Mouse (Mus musculus): Measurements from ENCODE around the gene Tnrc6c. TPM values are rescaled to one million over a fixed set of nuclear protein-coding genes. Genes with fewer than 3 reads are reported as not detected.

Gene Tnrc6c
- polyA plus RNA-seq, 1 experiment = 19.5 TPM

- Histone ChIP-seq H3K27ac (ENCODE audit: control insufficient read depth, insufficient read depth, low read depth, low read length, poor library complexity) (no peak overlapping the region), H3K4me1 (ENCODE audit: control insufficient read depth, insufficient read depth, low read length) (peaks cover 2% of the 10 kb centered on the region; the same call in 1 of the 2 replicates), H3K4me3 (replicated peaks; ENCODE audit: control insufficient read depth, low read depth, low read length) (no peak overlapping the region)
- TF ChIP-seq POLR2A (IDR thresholded peaks at IDR 0.05; ENCODE audit: borderline replicate concordance, control insufficient read depth, low read depth, low read length) = no peak
- no peak for TF ChIP-seq CTCF (IDR thresholded peaks at IDR 0.05; ENCODE audit: control insufficient read depth, insufficient read depth, low read length)
- WGBS = 64% methylated on average over 5 of the region's 5 CpGs
These were observed 13.7 kb downstream of the Tnrc6c start for GRCm38 (mm10) chr11:117667825-117668224.

GRCm38 (mm10) chr11:117671626-117672025, 17.5 kb downstream of the Tnrc6c start:
- H3K4me3 ChIP-seq (replicated peaks; ENCODE audit: control insufficient read depth, low read depth, low read length) = no peak overlapping the region
- H3K27ac ChIP-seq (ENCODE audit: control insufficient read depth, insufficient read depth, low read depth, low read length, poor library complexity) = no peak overlapping the region
- TF ChIP-seq POLR2A (IDR thresholded peaks at IDR 0.05; ENCODE audit: borderline replicate concordance, control insufficient read depth, low read depth, low read length) = no peak
- TF ChIP-seq CTCF (IDR thresholded peaks at IDR 0.05; ENCODE audit: control insufficient read depth, insufficient read depth, low read length) = no peak
- 37% methylated on average over 5 of the region's 5 CpGs for WGBS
- H3K4me1 ChIP-seq (ENCODE audit: control insufficient read depth, insufficient read depth, low read length) = peaks cover 2% of the 10 kb centered on the region; the same call in 1 of the 2 replicates

GRCm38 (mm10) chr11:117674531-117674930, 20.4 kb downstream of the Tnrc6c start:
- no peak overlapping the region for H3K4me3 ChIP-seq (replicated peaks; ENCODE audit: control insufficient read depth, low read depth, low read length)
- 97% methylated on average over 1 of the region's 1 CpGs for WGBS
- peaks cover 2% of the 10 kb centered on the region; the same call in 1 of the 2 replicates for H3K4me1 ChIP-seq (ENCODE audit: control insufficient read depth, insufficient read depth, low read length)
- TF ChIP-seq POLR2A (IDR thresholded peaks at IDR 0.05; ENCODE audit: borderline replicate concordance, control insufficient read depth, low read depth, low read length) = no peak
- TF ChIP-seq CTCF (IDR thresholded peaks at IDR 0.05; ENCODE audit: control insufficient read depth, insufficient read depth, low read length) = peak; percentile 31; the same call in 1 of the 2 replicates
- H3K27ac ChIP-seq (ENCODE audit: control insufficient read depth, insufficient read depth, low read depth, low read length, poor library complexity) = no peak overlapping the region

GRCm38 (mm10) chr11:117676649-117677048, 22.6 kb downstream of the Tnrc6c start:
- H3K4me3 ChIP-seq (replicated peaks; ENCODE audit: control insufficient read depth, low read depth, low read length) = no peak overlapping the region
- H3K27ac ChIP-seq (ENCODE audit: control insufficient read depth, insufficient read depth, low read depth, low read length, poor library complexity) = no peak overlapping the region
- WGBS = 56% methylated on average over 2 of the region's 2 CpGs
- no peaks in the 10 kb centered on the region for H3K4me1 ChIP-seq (ENCODE audit: control insufficient read depth, insufficient read depth, low read length)
- no peak for TF ChIP-seq CTCF (IDR thresholded peaks at IDR 0.05; ENCODE audit: control insufficient read depth, insufficient read depth, low read length)
- TF ChIP-seq POLR2A (IDR thresholded peaks at IDR 0.05; ENCODE audit: borderline replicate concordance, control insufficient read depth, low read depth, low read length) = no peak

GRCm38 (mm10) chr11:117677111-117677510, 23.0 kb downstream of the Tnrc6c start:
- H3K4me1 ChIP-seq (ENCODE audit: control insufficient read depth, insufficient read depth, low read length) = no peaks in the 10 kb centered on the region
- no peak overlapping the region for H3K4me3 ChIP-seq (replicated peaks; ENCODE audit: control insufficient read depth, low read depth, low read length)
- 65% methylated on average over 3 of the region's 3 CpGs for WGBS
- TF ChIP-seq POLR2A (IDR thresholded peaks at IDR 0.05; ENCODE audit: borderline replicate concordance, control insufficient read depth, low read depth, low read length) = no peak
- no peak for TF ChIP-seq CTCF (IDR thresholded peaks at IDR 0.05; ENCODE audit: control insufficient read depth, insufficient read depth, low read length)
- no peak overlapping the region for H3K27ac ChIP-seq (ENCODE audit: control insufficient read depth, insufficient read depth, low read depth, low read length, poor library complexity)

GRCm38 (mm10) chr11:117677594-117677993, 23.5 kb downstream of the Tnrc6c start:
- no peak overlapping the region for H3K27ac ChIP-seq (ENCODE audit: control insufficient read depth, insufficient read depth, low read depth, low read length, poor library complexity)
- TF ChIP-seq CTCF (IDR thresholded peaks at IDR 0.05; ENCODE audit: control insufficient read depth, insufficient read depth, low read length) (no peak), POLR2A (IDR thresholded peaks at IDR 0.05; ENCODE audit: borderline replicate concordance, control insufficient read depth, low read depth, low read length) (no peak)
- WGBS = 82% methylated on average over 3 of the region's 3 CpGs
- H3K4me3 ChIP-seq (replicated peaks; ENCODE audit: control insufficient read depth, low read depth, low read length) = no peak overlapping the region
- no peaks in the 10 kb centered on the region for H3K4me1 ChIP-seq (ENCODE audit: control insufficient read depth, insufficient read depth, low read length)

- 68% methylated on average over 4 of the region's 4 CpGs for WGBS
- no peak for TF ChIP-seq POLR2A (IDR thresholded peaks at IDR 0.05; ENCODE audit: borderline replicate concordance, control insufficient read depth, low read depth, low read length)
- TF ChIP-seq CTCF (IDR thresholded peaks at IDR 0.05; ENCODE audit: control insufficient read depth, insufficient read depth, low read length) = no peak
- H3K4me3 ChIP-seq (replicated peaks; ENCODE audit: control insufficient read depth, low read depth, low read length) = no peak overlapping the region
- H3K27ac ChIP-seq (ENCODE audit: control insufficient read depth, insufficient read depth, low read depth, low read length, poor library complexity) = no peak overlapping the region
- no peaks in the 10 kb centered on the region for H3K4me1 ChIP-seq (ENCODE audit: control insufficient read depth, insufficient read depth, low read length)
These were observed 24.1 kb downstream of the Tnrc6c start for GRCm38 (mm10) chr11:117678155-117678554.

- Histone ChIP-seq H3K4me3 (replicated peaks; ENCODE audit: control insufficient read depth, low read depth, low read length) (no peak overlapping the region), H3K27ac (ENCODE audit: control insufficient read depth, insufficient read depth, low read depth, low read length, poor library complexity) (no peak overlapping the region), H3K4me1 (ENCODE audit: control insufficient read depth, insufficient read depth, low read length) (no peaks in the 10 kb centered on the region)
- 0 out of 2 replicates have a peak, but pooled peaks have one; percentile 5 for TF ChIP-seq CTCF (IDR thresholded peaks at IDR 0.05; ENCODE audit: control insufficient read depth, insufficient read depth, low read length)
- no peak for TF ChIP-seq POLR2A (IDR thresholded peaks at IDR 0.05; ENCODE audit: borderline replicate concordance, control insufficient read depth, low read depth, low read length)
- 25% methylated on average over 2 of the region's 2 CpGs for WGBS
These were observed 24.7 kb downstream of the Tnrc6c start for GRCm38 (mm10) chr11:117678740-117679139.

GRCm38 (mm10) chr11:117684640-117685039, 30.6 kb downstream of the Tnrc6c start:
- H3K27ac ChIP-seq (ENCODE audit: control insufficient read depth, insufficient read depth, low read depth, low read length, poor library complexity) = no peak overlapping the region
- TF ChIP-seq POLR2A (IDR thresholded peaks at IDR 0.05; ENCODE audit: borderline replicate concordance, control insufficient read depth, low read depth, low read length) (no peak), CTCF (IDR thresholded peaks at IDR 0.05; ENCODE audit: control insufficient read depth, insufficient read depth, low read length) (no peak)
- H3K4me3 ChIP-seq (replicated peaks; ENCODE audit: control insufficient read depth, low read depth, low read length) = no peak overlapping the region
- 61% methylated on average over 5 of the region's 5 CpGs for WGBS
- peaks cover 3% of the 10 kb centered on the region for H3K4me1 ChIP-seq (ENCODE audit: control insufficient read depth, insufficient read depth, low read length)
